Mouse (Mus musculus): ENCODE measurements around the gene Cdk5.

DNA sequence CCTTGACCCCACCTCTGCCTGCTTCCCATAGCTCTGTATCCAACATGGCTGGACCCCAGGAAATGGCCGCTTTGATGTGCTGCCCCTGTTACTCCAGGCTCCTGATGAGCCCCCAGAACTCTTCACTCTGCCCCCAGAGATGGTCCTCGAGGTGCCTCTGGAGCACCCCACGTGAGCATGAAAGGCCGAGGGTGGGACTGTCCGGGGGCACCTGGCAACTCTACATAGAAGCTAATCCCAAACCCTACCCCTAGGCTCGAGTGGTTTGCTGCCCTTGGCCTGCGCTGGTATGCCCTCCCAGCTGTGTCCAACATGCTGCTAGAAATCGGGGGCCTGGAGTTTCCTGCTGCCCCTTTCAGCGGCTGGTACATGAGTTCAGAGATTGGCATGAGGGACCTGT lies 53.6 kb downstream of the Cdk5 start:
- TF ChIP-seq CTCF (IDR thresholded peaks at IDR 0.05; ENCODE audit: low read depth): no peak
- no peak for TF ChIP-seq EP300 (IDR thresholded peaks at IDR 0.05; ENCODE audit: low read depth)

Data from heart, postnatal 0 days (tissue).